Mouse (Mus musculus) layer of hippocampus, postnatal 14 days (tissue): Measurements from ENCODE around the gene Tenm2. TPM values are rescaled to one million over a fixed set of nuclear protein-coding genes. Genes with fewer than 3 reads are reported as not detected.

ENCODE experiments used
- DNase-seq, 2 experiments: peaks; one replicate each; pipeline ENCODE4 v3.0.0; 2021 to 2022; ENCODE audit warnings: low spot score in 2 of 2, mixed read lengths in 1 of 2
- total RNA-seq, 2 experiments: library from RNA; stranded (reverse); gene quantifications; 2 replicates each; pipeline ENCODE4 v1.2.3; 2021

Gene Tenm2
- total RNA-seq, 2 experiments from 2014 or later, result 156 to 173 TPM

GRCm38 (mm10) chr11:35973135-35973534 is 1262.6 kb downstream of the Tenm2 start:
- no peak for DNase-seq

GRCm38 (mm10) chr11:35972270-35972931 is 1263.4 kb downstream of the Tenm2 start:
- DNase-seq, result no peak

- DNase-seq, result no peak
Measured at GRCm38 (mm10) chr11:35970806-35971705, 1264.7 kb downstream of the Tenm2 start.

GRCm38 (mm10) chr11:35968291-35968690 is 1267.5 kb downstream of the Tenm2 start:
- no peak for DNase-seq

- no peak for DNase-seq
Measured at GRCm38 (mm10) chr11:35963981-35964549, 1271.7 kb downstream of the Tenm2 start.

- DNase-seq, result no peak
Measured at GRCm38 (mm10) chr11:35963554-35963953, 1272.2 kb downstream of the Tenm2 start.

- DNase-seq, result no peak
Measured at GRCm38 (mm10) chr11:35962431-35962830, 1273.3 kb downstream of the Tenm2 start.

GRCm38 (mm10) chr11:35959270-35959669 is 1276.5 kb downstream of the Tenm2 start:
- DNase-seq, result no peak
